Mouse (Mus musculus) neural tube, embryonic 14.5 days (tissue): Measurements from ENCODE around the gene Gm43064. TPM values are rescaled to one million over a fixed set of nuclear protein-coding genes. Genes with fewer than 3 reads are reported as not detected.

ENCODE experiments used
- ATAC-seq: fragments of 200-750 bp; cut with Nextera tagmentation; 2 replicates; pipeline ENCODE4 v1.8.0; 2017; ENCODE audit warnings: low read depth, mild to moderate bottlenecking, moderate TSS enrichment, moderate library complexity
- H3K27ac ChIP-seq: fragments of 300-500 bp; sonication (generic); 2 replicates; pipeline ENCODE4 v1.5.1; 2014; ENCODE audit warnings: low read depth, mild to moderate bottlenecking, control low read depth, low read length, moderate library complexity, mixed read lengths
- H3K27me3 ChIP-seq: fragments of 300-500 bp; sonication (generic); 2 replicates; pipeline ENCODE4 v1.6.1; 2014; ENCODE audit warnings: low read length; ENCODE audit not compliant: control insufficient read depth, insufficient read depth
- H3K36me3 ChIP-seq: fragments of 300-500 bp; sonication (generic); 2 replicates; pipeline ENCODE4 v1.6.1; 2014; ENCODE audit warnings: low read length, mixed read lengths; ENCODE audit not compliant: control insufficient read depth, insufficient read depth
- H3K4me1 ChIP-seq: fragments of 300-500 bp; sonication (generic); 2 replicates; pipeline ENCODE4 v1.6.1; 2014; ENCODE audit warnings: low read length; ENCODE audit not compliant: control insufficient read depth, insufficient read depth
- H3K4me2 ChIP-seq: fragments of 300-500 bp; sonication (generic); 2 replicates; pipeline ENCODE4 v1.6.1; 2014; ENCODE audit warnings: mild to moderate bottlenecking, low read depth, low read length, control low read depth
- H3K4me3 ChIP-seq: fragments of 300-500 bp; sonication (generic); 2 replicates; pipeline ENCODE4 v1.5.1; 2014; ENCODE audit warnings: low read depth, low read length, control low read depth, mixed read lengths
- H3K9ac ChIP-seq: fragments of 300-500 bp; sonication (generic); replicated peaks from 2 replicates; pipeline ENCODE4 v1.6.1; 2014; ENCODE audit warnings: low read depth, mild to moderate bottlenecking, control low read depth, low read length, mixed read lengths
- H3K9me3 ChIP-seq: fragments of 300-500 bp; sonication (generic); 2 replicates; pipeline ENCODE4 v1.6.1; 2016; ENCODE audit warnings: low read length; ENCODE audit not compliant: control insufficient read depth
- WGBS: fragments of 180-500 bp; shearing (Covaris S2); extraction: QIAGEN DNeasy Blood & Tissue Kit; methylation state at CpG from one replicate; pipeline ENCODE4 v1.1.7; 2014; 5-methylcytosine and 5-hydroxymethylcytosine counted together
- polyA plus RNA-seq: library from polyadenylated mRNA; unstranded; fragments of >200 nt; fragmentation: Nextera tagmentation; extraction: Ambion mirVana; gene quantifications from 2 replicates; pipeline ENCODE4 v1.2.1, GENCODE M21; 2014

Gm43064 gene
- polyA plus RNA-seq, 1 experiment from 2014 or later: 0.25 TPM

- WGBS: 74% methylated on average over 7 of the region's 7 CpGs
- H3K9ac ChIP-seq: no peak overlapping the region
- H3K36me3 ChIP-seq: no peaks in the 10 kb centered on the region
- H3K4me2 ChIP-seq: no peak overlapping the region
- H3K4me3 ChIP-seq: no peak overlapping the region
- ATAC-seq: no peak
- no peak overlapping the region for H3K27ac ChIP-seq
- no peaks in the 10 kb centered on the region for H3K4me1 ChIP-seq
- H3K27me3 ChIP-seq: no peaks in the 10 kb centered on the region
- H3K9me3 ChIP-seq: no peaks in the 10 kb centered on the region
These were observed 65.0 kb downstream of the Gm43064 start for GRCm38 (mm10) chr3:103874329-103874728.

GRCm38 (mm10) chr3:103885946-103886345 is 76.6 kb downstream of the Gm43064 start:
- H3K27me3 ChIP-seq: no peaks in the 10 kb centered on the region
- 69% methylated on average over 11 of the region's 11 CpGs for WGBS
- ATAC-seq: no peak
- H3K4me3 ChIP-seq: no peak overlapping the region
- H3K27ac ChIP-seq: no peak overlapping the region
- no peaks in the 10 kb centered on the region for H3K9me3 ChIP-seq
- no peak overlapping the region for H3K9ac ChIP-seq
- no peaks in the 10 kb centered on the region for H3K4me1 ChIP-seq
- H3K36me3 ChIP-seq: no peaks in the 10 kb centered on the region
- H3K4me2 ChIP-seq: no peak overlapping the region

GRCm38 (mm10) chr3:103887581-103887980 is 78.2 kb downstream of the Gm43064 start:
- Histone ChIP-seq H3K4me2 (no peak overlapping the region), H3K27me3 (no peaks in the 10 kb centered on the region), H3K4me3 (no peak overlapping the region), H3K9ac (no peak overlapping the region), H3K27ac (no peak overlapping the region), H3K9me3 (no peaks in the 10 kb centered on the region), H3K36me3 (no peaks in the 10 kb centered on the region), H3K4me1 (no peaks in the 10 kb centered on the region)
- ATAC-seq: no peak
- 31% methylated on average over 3 of the region's 3 CpGs for WGBS

Other genes with a start within 250 kb of the Gm43064 start
- gene Syt6, start 234.3 kb upstream of the Gm43064 start, polyA plus RNA-seq: 18.2 and 19.1 TPM in 2 replicates
- 0.26 TPM in 1 of 2 replicates, not detected in the other for gene Atg4a-ps, start 163.5 kb upstream of the Gm43064 start, polyA plus RNA-seq
- gene Olfml3, start 71.6 kb upstream of the Gm43064 start, polyA plus RNA-seq: 3.3 and 15.7 TPM in 2 replicates
- gene Gm10964, start 70.2 kb upstream of the Gm43064 start, polyA plus RNA-seq: not detected in 2 replicates
- gene Hipk1, start 18.0 kb upstream of the Gm43064 start, polyA plus RNA-seq: 17.9 and 18.5 TPM in 2 replicates
- gene Dclre1b, start 129 bp upstream of the Gm43064 start, polyA plus RNA-seq: 22.6 and 23.1 TPM in 2 replicates
- gene Ap4b1, start 53 bp upstream of the Gm43064 start, polyA plus RNA-seq: 25.1 and 28.2 TPM in 2 replicates
- gene Bcl2l15, start 23.0 kb downstream of the Gm43064 start, polyA plus RNA-seq: 0.40 and 0.79 TPM in 2 replicates
- 0.17 and 0.57 TPM in 2 replicates for gene Ptpn22, start 50.2 kb downstream of the Gm43064 start, polyA plus RNA-seq
- gene Rsbn1, start 104.5 kb downstream of the Gm43064 start, polyA plus RNA-seq: 24.6 and 28.0 TPM in 2 replicates
- 27.3 and 33.4 TPM in 2 replicates for gene Phtf1, start 158.5 kb downstream of the Gm43064 start, polyA plus RNA-seq